9 mouse cellular contexts compared by ENCODE assay signal in genomic region chr17:34169279-34169678, GRCm38 (mm10). TPM values are rescaled to one million over a fixed set of nuclear protein-coding genes. Genes with fewer than 3 reads are reported as not detected.
DNase-seq lines count a peak whose midpoint lies in the region; ATAC-seq and TF ChIP-seq lines count a peak whose summit lies in the region.
"Had no signal": no experiment of that assay in that cellular context is flagged by ENCODE, and none has a peak within 500 bp of the region (broad histone marks: within the 10 kb centered on the region; RNA-seq: fewer than 3 reads in every experiment).

No protein-coding gene starts in this region.

- H3K27me3 ChIP-seq in spleen, adult 2 months (ENCODE audit: control insufficient read depth, insufficient read depth, low read length), result no peaks in the 10 kb centered on the region
- no peaks in the 10 kb centered on the region for H3K27me3 ChIP-seq in kidney, postnatal 0 days (ENCODE audit: insufficient read depth, low read length)

- TF ChIP-seq CTCF in spleen, adult 2 months (IDR thresholded peaks at IDR 0.05; ENCODE audit: extremely low read depth, insufficient read depth, insufficient read length, insufficient replicate concordance), result peak; percentile 68; the same call in 1 of the 2 replicates
- peak; percentile 84 for TF ChIP-seq CTCF in kidney, postnatal 0 days (IDR thresholded peaks at IDR 0.05; ENCODE audit: low read depth)

- no peak overlapping the region for H3K27ac ChIP-seq in spleen, adult 2 months (ENCODE audit: insufficient read depth, low read length)
- no peak overlapping the region for H3K27ac ChIP-seq in kidney, postnatal 0 days
- H3K27ac ChIP-seq: limb, embryonic 15.5 days had no signal

- H3K4me1 ChIP-seq in spleen, adult 2 months (ENCODE audit: control insufficient read depth, insufficient read depth, insufficient read length), result peaks cover 12% of the 10 kb centered on the region; the same call in 1 of the 2 replicates
- H3K4me1 ChIP-seq in kidney, postnatal 0 days (replicated peaks; ENCODE audit: insufficient read depth, low read length), result no peaks in the 10 kb centered on the region
- H3K4me1 ChIP-seq: limb, embryonic 15.5 days had no signal

- H3K36me3 ChIP-seq in spleen, adult 2 months (ENCODE audit: control insufficient read depth, insufficient read depth, low read length), result 0 out of 2 replicates have a peak, but pooled peaks cover 1% of the 10 kb centered on the region
- no peaks in the 10 kb centered on the region for H3K36me3 ChIP-seq in kidney, postnatal 0 days (ENCODE audit: insufficient read depth, low read length)
- H3K36me3 ChIP-seq: limb, embryonic 15.5 days had no signal

- H3K4me3 ChIP-seq in spleen, adult 2 months (ENCODE audit: extremely low read depth, insufficient read depth, insufficient read length), result no peak overlapping the region
- no peak overlapping the region for H3K4me3 ChIP-seq in kidney, postnatal 0 days (replicated peaks; ENCODE audit: low read depth, low read length)
- H3K4me3 ChIP-seq: limb, embryonic 15.5 days had no signal

- H3K4me2 ChIP-seq in kidney, postnatal 0 days (ENCODE audit: low read length), result no peak overlapping the region
- H3K4me2 ChIP-seq: limb, embryonic 15.5 days had no signal

- no peaks in the 10 kb centered on the region for H3K9me3 ChIP-seq in kidney, postnatal 0 days (replicated peaks; ENCODE audit: low read length)
- H3K9me3 ChIP-seq: limb, embryonic 15.5 days had no signal

- intact Hi-C loops in gastrocnemius, postnatal 36 days (cut with DNase I), result loop anchor here (5.0 kb wide), 1 partner anchor 67 kb away; no protein-coding TSS in a partner anchor

- whole genome bisulfite sequencing in spleen, adult 2 months, result 0% methylated on average over 2 of the region's 2 CpGs
- 0% methylated on average over 2 of the region's 2 CpGs for WGBS in kidney, postnatal 0 days

- peak; percentile 29 for DNase-seq in gastrocnemius, postnatal 10 days
- no peak for DNase-seq in gastrocnemius, postnatal 36 days
- DNase-seq in spleen, adult 2 months (ENCODE audit: low read depth in 1 of 2, low spot score in 2 of 2), result peak in 1 of 2 experiments; percentile 39
- DNase-seq in spleen, adult 18-20 months, result no peak
- peak; percentile 57 to 66 for DNase-seq in cerebellum, postnatal 14 days
- DNase-seq in kidney, postnatal 0 days (ENCODE audit: low spot score), result peak; percentile 88
- peak; percentile 57 for DNase-seq in mesoderm, embryonic 11.5 days (ENCODE audit: low read depth, low spot score)
- DNase-seq in testis, postnatal 14 days (ENCODE audit: low spot score), result no peak

- H3K9ac ChIP-seq in kidney, postnatal 0 days (ENCODE audit: low read depth, low read length), result no peak overlapping the region
- H3K9ac ChIP-seq: limb, embryonic 15.5 days had no signal

- ATAC-seq in kidney, postnatal 0 days (replicated peaks; ENCODE audit: low FRiP score, low read depth), result 0 out of 2 replicates have a peak, but pooled peaks have one; percentile 55

- no peak for TF ChIP-seq POLR2A in spleen, adult 2 months (IDR thresholded peaks at IDR 0.05; ENCODE audit: low read depth, low read length)

RNA-seq across cellular contexts. Expression of gene H2-DMb1, which starts 16.4 kb away (rescaled TPM):
- total RNA-seq in gastrocnemius, postnatal 10 days (2021), result 1 to 10 TPM; 1.4 to 1.8 TPM
- 1 to 10 TPM in 1 of 2 experiments, under 1 TPM in 1; 0.71 to 1.2 TPM for total RNA-seq in gastrocnemius, postnatal 36 days (2021)
- polyA plus RNA-seq in spleen, adult 2 months (2012; rRNA removed), result 322 and 426 TPM in 2 replicates
- 12.9 and 13.5 TPM in 2 replicates for polyA plus RNA-seq in kidney, postnatal 0 days (2015; fragmentation: Nextera tagmentation; extraction: Ambion mirVana)

RNA-seq across cellular contexts. Expression of gene Tap1, which starts 18.1 kb away (rescaled TPM):
- total RNA-seq in gastrocnemius, postnatal 10 days (2021), result 1 to 10 TPM; 2.6 to 3.8 TPM
- 1 to 10 TPM; 1.6 to 1.8 TPM for total RNA-seq in gastrocnemius, postnatal 36 days (2021)
- polyA plus RNA-seq in spleen, adult 2 months (2012; rRNA removed), result 144 and 178 TPM in 2 replicates
- 8.5 and 8.8 TPM in 2 replicates for polyA plus RNA-seq in kidney, postnatal 0 days (2015; fragmentation: Nextera tagmentation; extraction: Ambion mirVana)

RNA-seq across cellular contexts. Expression of gene Psmb9, which starts 18.3 kb away (rescaled TPM):
- 1 to 10 TPM; 1.6 to 1.7 TPM for total RNA-seq in gastrocnemius, postnatal 10 days (2021)
- total RNA-seq in gastrocnemius, postnatal 36 days (2021), result 1 to 10 TPM; 1.0 to 1.9 TPM
- 159 and 225 TPM in 2 replicates for polyA plus RNA-seq in spleen, adult 2 months (2012; rRNA removed)
- 5.9 TPM in 2 replicates for polyA plus RNA-seq in kidney, postnatal 0 days (2015; fragmentation: Nextera tagmentation; extraction: Ambion mirVana)

RNA-seq across cellular contexts. Expression of gene H2-DMb2, which starts 26.2 kb away (rescaled TPM):
- under 1 TPM; 0.25 to 0.61 TPM for total RNA-seq in gastrocnemius, postnatal 10 days (2021)
- total RNA-seq in gastrocnemius, postnatal 36 days (2021), result under 1 TPM; 0.35 to 0.48 TPM
- 456 and 587 TPM in 2 replicates for polyA plus RNA-seq in spleen, adult 2 months (2012; rRNA removed)
- 15.3 and 19.4 TPM in 2 replicates for polyA plus RNA-seq in kidney, postnatal 0 days (2015; fragmentation: Nextera tagmentation; extraction: Ambion mirVana)

RNA-seq across cellular contexts. Expression of gene Psmb8, which starts 28.2 kb away (rescaled TPM):
- total RNA-seq in gastrocnemius, postnatal 10 days (2021), result 1 to 10 TPM; 4.5 to 5.1 TPM
- 1 to 10 TPM; 3.1 to 3.5 TPM for total RNA-seq in gastrocnemius, postnatal 36 days (2021)
- 260 and 307 TPM in 2 replicates for polyA plus RNA-seq in spleen, adult 2 months (2012; rRNA removed)
- 17.7 and 21.6 TPM in 2 replicates for polyA plus RNA-seq in kidney, postnatal 0 days (2015; fragmentation: Nextera tagmentation; extraction: Ambion mirVana)

Comparison
In these comparisons a context has a peak if more than half of its experiments do, and no peak if none do; other contexts are left out.
1. DNase-seq: peak in gastrocnemius, postnatal 10 days (single experiment), cerebellum, postnatal 14 days (2 of 2), kidney, postnatal 0 days (single experiment) and mesoderm, embryonic 11.5 days (single experiment); none in gastrocnemius, postnatal 36 days (0 of 2), spleen, adult 18-20 months (0 of 2) and testis, postnatal 14 days (single experiment).